Mouse (Mus musculus): ENCODE measurements at regions not wholly inside any gene's neighbourhood (a gene's known extent, or its start where the extent isn't known, plus 50 kb on each side); places are given as distances from the start of the nearest gene placed in this dataset.

DNA sequence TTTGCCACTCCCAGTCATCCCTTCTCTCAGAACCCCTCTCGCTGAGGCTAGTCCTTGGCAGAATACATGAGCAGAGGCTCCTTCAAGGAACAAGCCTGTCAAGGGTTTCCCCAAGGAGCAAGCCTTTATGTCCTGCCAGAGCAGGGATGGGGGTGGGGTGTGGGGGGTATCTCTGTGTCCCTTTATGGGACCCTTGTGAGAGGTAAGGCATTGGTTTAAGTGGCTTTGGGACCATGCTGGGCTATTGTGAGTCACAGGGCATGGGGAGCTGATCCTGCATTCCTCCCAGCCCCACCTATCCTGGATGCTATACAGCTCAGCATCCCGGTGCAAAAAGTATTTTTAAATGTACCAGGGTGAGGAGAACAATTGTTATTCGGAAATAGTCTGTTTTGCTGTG lies 641.1 kb upstream of the Fam19a5 start:
- no peak for DNase-seq (ENCODE audit: low read depth)

DNA sequence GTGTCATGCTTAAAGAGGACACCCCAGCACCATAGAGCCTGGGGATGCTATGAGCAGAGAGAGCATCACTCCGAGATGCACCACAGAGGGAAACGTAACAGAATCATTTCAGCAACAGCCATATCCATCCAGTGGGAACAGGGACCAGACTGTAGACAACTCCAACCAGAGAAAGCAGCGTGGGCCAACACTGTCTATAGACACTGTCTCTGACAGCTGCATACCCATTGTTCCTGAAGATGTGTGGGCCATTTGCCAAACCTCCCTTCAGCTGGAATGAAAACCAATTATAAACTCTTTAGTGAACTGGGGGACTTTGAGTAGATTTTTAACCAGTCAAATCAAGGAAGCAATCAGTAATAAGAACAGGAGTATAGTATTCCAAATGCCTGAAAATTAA lies 630.8 kb upstream of the Fam19a5 start:
- no peak for DNase-seq (ENCODE audit: low read depth)

GRCm38 (mm10) chr15:86917891-86918290 lies 626.2 kb upstream of the Fam19a5 start:
- DNase-seq (ENCODE audit: low read depth), result no peak

DNA sequence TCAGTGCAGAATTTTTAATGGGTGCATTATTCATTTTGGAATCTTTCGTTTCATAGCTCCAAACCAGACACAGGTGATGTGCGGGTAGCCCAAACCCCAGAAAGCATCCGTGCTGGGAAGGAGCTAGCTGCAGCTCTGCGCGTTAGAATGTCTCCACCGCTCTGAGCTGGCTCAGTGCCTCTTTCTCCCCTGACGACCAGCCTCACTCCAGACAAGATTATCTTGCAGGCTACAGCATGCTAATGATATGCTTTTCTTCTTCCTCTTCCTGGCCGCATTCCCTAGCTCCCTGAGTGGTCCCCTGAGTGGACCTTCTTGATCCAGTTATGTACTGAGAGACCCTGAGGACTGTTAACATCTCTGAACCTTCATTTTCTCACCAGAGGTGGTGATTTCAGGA lies 624.4 kb upstream of the Fam19a5 start:
- DNase-seq (ENCODE audit: low read depth), result no peak

DNA sequence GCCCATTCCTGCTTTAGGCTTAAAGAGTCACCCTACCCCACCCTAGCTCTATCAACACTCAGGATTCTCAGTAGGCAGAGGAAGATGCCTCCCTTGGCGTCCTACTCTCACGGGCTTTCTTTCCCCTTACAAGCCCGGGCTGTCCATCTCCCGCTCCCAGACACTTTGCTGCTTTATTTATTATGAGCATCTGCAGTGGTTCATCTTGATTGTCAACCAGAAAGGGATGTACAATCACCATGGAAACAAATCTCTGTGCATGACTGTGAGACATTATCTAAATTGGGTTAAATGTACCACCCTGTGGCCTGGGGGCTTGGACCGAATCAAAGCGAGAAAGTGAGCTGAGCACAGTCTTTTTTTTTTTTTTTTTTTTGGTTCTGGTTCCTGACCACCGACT lies 623.9 kb upstream of the Fam19a5 start:
- DNase-seq (ENCODE audit: low read depth), result no peak

- DNase-seq (ENCODE audit: low read depth), result no peak
Observed at GRCm38 (mm10) chr15:86921401-86921800, 622.7 kb upstream of the Fam19a5 start.

- DNase-seq (ENCODE audit: low read depth), result no peak
Observed at GRCm38 (mm10) chr15:86925081-86925749, 618.9 kb upstream of the Fam19a5 start.

- DNase-seq (ENCODE audit: low read depth), result no peak
Observed at GRCm38 (mm10) chr15:86932345-86933075, 611.6 kb upstream of the Fam19a5 start.

GRCm38 (mm10) chr15:86937364-86937763 lies 606.7 kb upstream of the Fam19a5 start:
- no peak for DNase-seq (ENCODE audit: low read depth)

DNA sequence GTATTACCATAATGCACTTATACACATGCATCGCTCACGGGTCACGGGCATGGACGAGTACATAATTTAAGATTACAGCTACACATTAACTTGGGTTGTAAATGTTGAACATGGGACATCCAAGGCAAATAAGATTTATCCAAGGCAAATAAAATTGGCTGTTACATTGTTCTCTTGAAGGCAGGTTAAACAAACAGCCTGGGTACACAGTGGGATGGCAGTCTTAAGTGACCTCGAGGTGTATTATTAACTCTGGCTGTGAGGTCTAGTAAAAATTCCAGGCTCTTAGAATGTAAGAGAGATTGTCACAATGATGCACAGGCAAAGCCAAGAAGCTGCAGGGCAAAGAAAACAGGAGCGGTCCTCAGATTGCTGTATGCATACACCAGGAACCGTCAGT lies 599.6 kb upstream of the Fam19a5 start:
- DNase-seq (ENCODE audit: low read depth), result no peak

DNA sequence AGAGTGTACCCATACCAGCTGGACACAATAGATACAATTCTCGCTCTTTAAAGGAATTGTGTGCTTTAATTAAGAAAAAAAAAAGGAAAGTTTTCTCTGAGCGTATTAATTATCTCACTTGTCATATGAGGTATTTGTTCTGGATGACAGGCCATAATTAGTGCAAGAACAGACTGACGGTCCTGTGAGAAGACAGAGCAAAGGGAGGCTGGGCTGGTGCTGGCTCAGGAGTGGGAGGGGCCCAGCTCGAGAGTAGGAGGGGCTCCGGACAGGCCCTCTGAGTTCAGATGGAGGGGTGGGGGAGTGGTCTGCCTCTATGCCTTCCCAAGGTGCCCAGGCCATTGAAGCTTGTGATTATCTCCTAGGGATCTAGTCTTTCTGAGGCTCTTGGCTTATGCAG lies 591.5 kb upstream of the Fam19a5 start:
- no peak for DNase-seq (ENCODE audit: low read depth)

DNA sequence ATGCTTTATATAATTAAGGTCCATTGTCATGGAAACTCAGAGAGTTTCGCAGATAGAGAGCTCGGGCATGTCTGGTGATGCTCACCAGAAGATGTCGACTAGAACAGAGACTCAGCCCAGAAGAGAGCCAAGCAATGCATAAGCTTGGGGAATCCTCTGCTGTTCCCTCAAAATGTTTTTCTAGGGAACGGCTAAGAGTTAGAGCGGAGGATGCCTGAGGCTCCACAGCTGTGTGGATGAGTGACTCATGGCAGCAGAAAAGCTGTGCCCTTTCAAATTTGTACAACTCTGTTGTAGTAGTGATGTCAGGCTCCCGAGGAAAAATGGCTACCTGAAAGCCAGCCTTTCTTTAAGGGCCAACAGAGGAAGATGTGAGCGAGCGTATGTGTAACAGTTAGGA lies 586.2 kb upstream of the Fam19a5 start:
- DNase-seq (ENCODE audit: low read depth), result no peak

DNA sequence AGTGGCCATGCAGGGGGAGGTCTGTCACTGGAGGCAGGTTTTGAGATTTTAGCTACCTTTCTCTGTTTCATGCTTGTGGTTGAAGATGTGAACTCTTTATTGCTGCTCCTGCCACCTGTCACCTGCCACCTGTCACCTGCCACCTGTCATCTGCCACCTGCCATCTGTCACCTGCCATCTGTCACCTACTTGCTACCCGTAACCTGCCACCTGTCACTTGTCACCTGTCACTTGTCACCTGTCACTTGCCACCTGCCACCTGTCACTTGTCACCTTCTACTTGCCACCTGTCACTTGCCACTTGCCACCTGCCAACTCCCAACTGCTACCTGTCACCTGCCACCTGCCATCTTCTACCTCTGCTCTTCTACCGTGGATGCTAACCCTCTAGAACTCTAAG lies 581.2 kb upstream of the Fam19a5 start:
- DNase-seq (ENCODE audit: low read depth), result no peak

DNA sequence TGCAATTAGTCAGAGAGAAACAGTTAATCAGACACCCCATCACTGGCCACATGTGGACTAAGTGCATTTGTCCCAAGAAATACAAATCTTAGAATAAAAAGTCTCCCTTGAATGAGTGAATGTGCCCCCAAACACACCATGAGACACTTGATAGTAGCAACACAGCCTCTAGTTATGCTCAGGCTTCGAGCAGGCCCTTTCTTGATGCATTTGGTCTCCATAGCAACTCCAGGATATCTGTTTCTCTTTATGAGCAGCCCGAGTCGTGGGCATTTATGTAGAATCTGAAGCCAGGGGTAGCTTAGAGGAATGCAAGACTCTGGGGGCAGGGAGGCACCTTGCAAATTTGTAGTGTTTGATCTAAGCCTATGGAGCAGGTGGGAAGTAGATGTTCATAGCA lies 580.6 kb upstream of the Fam19a5 start:
- no peak for DNase-seq (ENCODE audit: low read depth)

DNA sequence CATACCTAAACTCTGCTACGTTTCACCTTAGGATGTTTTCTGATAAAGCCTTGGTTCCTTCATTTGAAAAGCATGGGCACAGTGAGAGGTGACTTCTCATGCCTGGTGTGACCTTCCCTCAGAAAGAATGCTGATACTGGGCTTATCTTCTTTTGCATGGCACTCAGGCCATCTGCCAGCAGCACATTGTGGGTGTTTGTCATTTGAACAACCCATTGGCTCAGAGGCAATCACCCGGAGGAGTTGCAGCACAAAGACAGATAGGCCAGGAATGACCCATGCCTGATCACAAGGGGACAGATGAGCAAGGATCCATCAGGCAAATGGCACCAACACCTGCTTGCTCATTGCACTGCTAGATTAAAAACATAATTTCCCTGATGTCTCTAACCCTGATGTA lies 572.7 kb upstream of the Fam19a5 start:
- DNase-seq (ENCODE audit: low read depth), result no peak

- DNase-seq (ENCODE audit: low read depth), result no peak
Observed at GRCm38 (mm10) chr15:86996196-86996595, 547.9 kb upstream of the Fam19a5 start.

DNA sequence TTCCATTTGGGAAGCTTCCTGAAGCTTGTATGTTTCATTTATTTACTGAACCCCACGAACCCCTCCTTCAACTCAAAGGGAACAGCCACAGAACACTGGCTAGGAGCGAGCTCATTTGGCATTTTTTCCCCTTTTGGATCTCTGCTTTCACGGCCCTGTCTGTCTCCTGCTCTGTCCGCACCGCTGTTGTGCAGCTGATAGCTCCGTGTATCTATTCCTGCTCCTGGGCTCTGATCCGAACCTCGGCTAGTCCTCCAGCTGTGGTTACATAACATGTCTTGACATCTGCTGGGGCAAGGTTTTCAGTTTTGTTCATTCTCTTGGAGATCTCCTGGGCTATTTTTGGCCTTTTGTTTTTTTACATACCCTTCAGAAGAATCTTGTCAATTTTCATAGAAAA lies 525.1 kb upstream of the Fam19a5 start:
- DNase-seq (ENCODE audit: low read depth), result no peak

DNA sequence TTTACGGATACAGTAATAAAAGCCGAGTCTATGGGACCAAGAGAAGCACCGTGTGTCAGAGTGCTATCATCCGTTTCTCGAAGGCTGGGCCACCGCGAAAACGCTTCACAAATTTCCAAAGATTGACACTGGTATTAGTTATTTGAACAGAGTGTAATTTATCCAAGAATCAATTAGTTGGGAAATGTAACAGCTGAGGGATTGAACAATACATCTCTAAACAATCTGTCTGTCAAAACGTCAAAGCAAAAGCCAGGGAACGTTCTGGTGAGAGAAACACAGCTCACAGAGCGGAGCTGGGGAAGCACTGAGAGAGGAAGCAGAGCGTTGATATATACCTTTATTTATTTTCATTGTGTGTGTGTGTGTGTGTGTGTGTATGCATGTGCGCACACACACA lies 498.1 kb upstream of the Fam19a5 start:
- no peak for DNase-seq (ENCODE audit: low read depth)

DNA sequence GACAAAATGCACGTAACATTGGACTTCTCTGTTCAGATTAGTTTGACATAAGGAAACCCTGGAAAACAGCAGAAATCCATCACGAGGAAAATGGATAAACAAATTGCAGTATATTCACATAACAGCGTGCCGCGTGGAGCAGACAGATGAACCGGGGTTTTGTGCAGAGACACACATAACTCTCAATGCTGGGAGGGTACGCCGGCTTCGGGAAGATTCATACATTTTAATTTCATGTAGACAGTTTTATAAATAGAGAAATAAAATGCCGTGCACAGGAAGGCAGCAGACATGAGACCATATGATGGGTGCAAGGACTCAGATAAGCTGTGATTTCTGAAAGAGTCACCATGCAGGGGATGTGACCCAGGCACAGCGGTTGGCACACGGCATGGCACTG lies 489.9 kb upstream of the Fam19a5 start:
- DNase-seq (ENCODE audit: low read depth), result no peak

DNA sequence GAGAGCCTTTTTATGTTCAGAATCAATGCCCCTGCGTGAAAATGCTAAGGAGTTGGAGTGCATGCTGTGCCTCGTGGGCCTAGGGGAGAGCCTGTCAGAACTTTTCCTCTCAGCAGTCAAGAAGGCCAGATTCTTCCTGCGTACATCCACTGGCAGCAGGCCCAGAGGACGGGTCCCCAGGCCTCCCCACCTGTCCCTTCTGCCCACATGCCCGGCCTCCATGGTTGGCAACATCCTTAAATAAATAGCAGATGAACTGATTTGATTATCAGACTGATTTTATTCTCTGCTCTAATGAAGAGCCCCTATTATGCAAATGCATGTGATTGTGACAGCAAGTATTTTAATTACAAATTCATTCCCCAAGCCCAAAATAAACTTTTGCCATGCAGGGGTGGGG lies 479.2 kb upstream of the Fam19a5 start:
- DNase-seq (ENCODE audit: low read depth), result no peak

DNA sequence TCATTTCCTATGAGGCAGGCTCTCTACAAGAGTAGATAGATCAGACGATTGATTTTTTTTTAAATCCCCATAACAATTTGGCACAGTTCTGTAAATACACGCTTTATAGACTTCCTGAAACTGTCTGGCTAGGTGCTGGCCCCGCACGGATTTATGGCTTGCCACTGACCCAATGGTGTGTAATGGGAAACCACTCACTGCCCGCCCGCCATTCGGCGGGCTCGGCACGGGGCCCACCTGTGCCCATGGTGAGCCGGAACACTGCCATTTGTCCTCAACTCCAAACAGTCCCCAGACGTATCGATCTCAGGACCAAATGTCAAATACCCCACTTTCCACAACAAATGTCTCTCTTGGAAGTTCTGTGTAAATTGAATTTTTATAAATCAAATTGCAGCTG lies 475.8 kb upstream of the Fam19a5 start:
- DNase-seq (ENCODE audit: low read depth), result no peak

DNA sequence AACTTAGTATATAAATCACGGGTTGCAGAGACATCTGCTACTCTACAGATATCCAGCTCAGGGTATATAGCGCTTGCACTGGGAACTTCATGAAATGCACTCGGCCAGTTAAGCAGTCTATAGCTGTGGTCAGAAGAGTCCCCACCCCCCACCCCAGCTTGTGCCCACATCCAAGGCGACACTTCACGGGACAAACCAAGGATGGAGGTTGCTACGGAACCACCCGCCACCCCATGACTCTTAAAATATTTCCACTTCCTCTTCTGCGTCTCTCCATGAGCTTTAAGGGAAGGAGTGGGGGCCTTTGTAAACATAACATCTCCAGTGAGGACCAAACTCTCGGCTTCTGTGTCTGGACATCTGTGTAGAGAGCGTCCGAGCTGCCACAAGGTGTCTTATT lies 469.5 kb upstream of the Fam19a5 start:
- no peak for DNase-seq (ENCODE audit: low read depth)

GRCm38 (mm10) chr15:87089827-87090226 lies 454.3 kb upstream of the Fam19a5 start:
- no peak for DNase-seq (ENCODE audit: low read depth)

All from 416B (cell line).